Mouse (Mus musculus) midbrain, embryonic 15.5 days (tissue): ENCODE measurements around the gene Grk4. TPM values are rescaled to one million over a fixed set of nuclear protein-coding genes. Genes with fewer than 3 reads are reported as not detected.
A peak's percentile ranks its signal among the peaks of the same experiment; 100 is the strongest.
"Not testable (repeated sequence)": the region's sequence is repeated elsewhere in the genome, so short reads cannot be mapped to it uniquely, and the experiment has no call there.

ENCODE experiments used
- ATAC-seq: fragments of 200-750 bp; cut with Nextera tagmentation; replicated peaks from 2 replicates; pipeline ENCODE4 v1.8.0; 2017; ENCODE audit warnings: moderate TSS enrichment
- H3K27ac ChIP-seq: fragments of 300-500 bp; sonication (generic); 2 replicates; pipeline ENCODE4 v1.5.1; 2015; ENCODE audit warnings: mild to moderate bottlenecking, inconsistent platforms
- H3K27me3 ChIP-seq: fragments of 300-500 bp; sonication (generic); replicated peaks from 2 replicates; pipeline ENCODE4 v1.6.1; 2015; ENCODE audit warnings: inconsistent platforms
- H3K36me3 ChIP-seq: fragments of 300-500 bp; sonication (generic); replicated peaks from 2 replicates; pipeline ENCODE4 v1.6.1; 2015; ENCODE audit warnings: inconsistent platforms
- H3K4me1 ChIP-seq: fragments of 300-500 bp; sonication (generic); 2 replicates; pipeline ENCODE4 v1.6.1; 2015; ENCODE audit warnings: inconsistent platforms
- H3K4me2 ChIP-seq: fragments of 300-500 bp; sonication (generic); 2 replicates; pipeline ENCODE4 v1.6.1; 2015; ENCODE audit warnings: inconsistent platforms, mild to moderate bottlenecking, moderate library complexity
- H3K4me3 ChIP-seq: fragments of 300-500 bp; sonication (generic); 2 replicates; pipeline ENCODE4 v1.5.1; 2015; ENCODE audit warnings: mild to moderate bottlenecking, inconsistent platforms
- H3K9ac ChIP-seq: fragments of 300-500 bp; sonication (generic); 2 replicates; pipeline ENCODE4 v1.6.1; 2015; ENCODE audit warnings: mild to moderate bottlenecking, inconsistent platforms
- H3K9me3 ChIP-seq: fragments of 300-500 bp; sonication (generic); 2 replicates; pipeline ENCODE4 v1.6.1; 2016; ENCODE audit warnings: inconsistent platforms
- WGBS: fragments of 180-500 bp; shearing (Covaris S2); methylation state at CpG from one replicate; pipeline ENCODE4 v1.1.7; 2015; ENCODE audit warnings: mixed read lengths; 5-methylcytosine and 5-hydroxymethylcytosine counted together
- polyA plus RNA-seq: library from polyadenylated mRNA; unstranded; fragments of >200 nt; fragmentation: Nextera tagmentation; extraction: Ambion mirVana; gene quantifications from 2 replicates; pipeline ENCODE4 v1.2.1, GENCODE M21; 2015

The Grk4 gene
- polyA plus RNA-seq, 1 experiment from 2014 or later = 2.8 TPM

DNA sequence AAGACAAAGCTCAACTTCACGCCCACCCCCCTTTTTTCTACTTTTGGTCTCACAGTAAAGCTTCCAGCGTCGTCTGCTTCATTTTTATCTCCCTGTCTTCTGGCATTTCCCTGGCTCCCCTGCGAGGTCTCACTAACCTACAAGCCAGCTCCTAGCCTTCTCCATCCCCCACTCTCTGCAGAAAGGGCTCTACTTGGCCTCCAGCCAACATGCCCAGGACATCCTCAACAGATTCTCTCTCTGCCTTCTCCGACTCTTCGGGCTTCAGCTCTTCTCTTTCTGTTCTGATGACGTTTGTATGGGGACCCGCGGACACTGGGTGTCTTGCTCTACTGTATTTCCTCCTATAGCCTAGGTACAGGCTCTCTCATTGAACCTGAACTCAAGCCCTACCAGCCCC lies 5.3 kb upstream of the Grk4 start:
- Histone ChIP-seq H3K4me2 (no peak overlapping the region), H3K4me3 (no peak overlapping the region), H3K27ac (no peak overlapping the region), H3K27me3 (no peaks in the 10 kb centered on the region), H3K4me1 (peaks cover 8% of the 10 kb centered on the region), H3K36me3 (peaks cover 49% of the 10 kb centered on the region), H3K9me3 (no peaks in the 10 kb centered on the region), H3K9ac (no peak overlapping the region)
- ATAC-seq = no peak
- WGBS = 88% methylated on average over 9 of the region's 9 CpGs

DNA sequence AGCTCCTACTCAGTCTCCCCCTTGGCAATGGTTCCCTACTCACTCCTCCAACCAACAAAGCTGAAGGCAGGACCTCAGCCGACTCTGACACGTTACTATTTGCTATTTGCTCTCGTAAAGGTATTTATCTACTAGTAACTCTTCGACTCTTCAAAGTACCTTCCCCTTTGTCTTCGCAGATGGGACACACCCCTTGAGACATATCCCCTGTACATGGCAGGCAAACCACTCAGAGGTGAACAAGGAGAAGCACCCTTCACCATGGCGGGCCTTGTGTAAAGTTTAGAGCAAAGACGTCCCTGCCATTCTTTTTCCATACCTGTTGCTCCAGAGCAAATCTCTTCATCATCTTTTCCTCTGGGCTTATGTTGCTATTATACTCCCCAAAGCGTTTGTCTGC lies 2.6 kb upstream of the Grk4 start:
- Histone ChIP-seq H3K4me1 (peaks cover 15% of the 10 kb centered on the region), H3K4me2 (no peak overlapping the region), H3K9me3 (no peaks in the 10 kb centered on the region), H3K4me3 (no peak overlapping the region), H3K27me3 (no peaks in the 10 kb centered on the region), H3K9ac (no peak overlapping the region), H3K27ac (no peak overlapping the region), H3K36me3 (peaks cover 24% of the 10 kb centered on the region)
- no peak for ATAC-seq
- WGBS = 95% methylated on average over 8 of the region's 8 CpGs

DNA sequence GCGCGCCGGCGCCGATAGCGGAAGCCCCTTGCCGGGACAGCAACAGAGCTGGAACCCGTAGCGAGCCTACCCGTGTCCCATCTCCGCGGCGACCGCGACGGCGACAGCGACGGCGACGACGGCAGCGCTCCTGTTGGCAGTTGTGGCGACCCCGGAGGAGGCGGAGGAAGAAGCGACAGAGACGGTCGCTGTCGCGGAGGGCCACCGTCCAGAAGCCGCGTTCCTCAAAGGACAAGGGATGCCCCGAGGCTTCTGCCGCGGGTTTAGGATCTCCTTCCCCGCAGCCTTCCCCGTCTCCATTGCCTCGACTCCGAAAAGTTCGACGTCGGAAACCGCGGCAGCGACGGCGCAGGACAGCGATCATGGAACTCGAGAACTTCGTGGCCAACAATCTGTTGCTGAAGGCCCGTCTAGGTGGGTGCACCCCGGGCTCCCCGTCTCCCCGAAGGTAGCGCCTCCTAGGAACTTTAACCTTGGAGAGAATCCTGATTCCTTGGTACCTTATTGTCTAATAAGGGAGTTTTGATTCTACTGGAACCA lies 482 bp downstream of the Grk4 start:
- Histone ChIP-seq H3K4me3 (peak overlapping the region; percentile 63), H3K4me1 (peaks cover 15% of the 10 kb centered on the region), H3K9ac (peak overlapping the region; percentile 57), H3K36me3 (peaks cover 3% of the 10 kb centered on the region), H3K4me2 (peak overlapping the region; percentile 66), H3K27me3 (no peaks in the 10 kb centered on the region), H3K27ac (peak overlapping the region; percentile 85), H3K9me3 (no peaks in the 10 kb centered on the region)
- ATAC-seq = no peak; the same call in none of the 2 replicates
- WGBS = under 1% methylated on average over 57 of the region's 57 CpGs

DNA sequence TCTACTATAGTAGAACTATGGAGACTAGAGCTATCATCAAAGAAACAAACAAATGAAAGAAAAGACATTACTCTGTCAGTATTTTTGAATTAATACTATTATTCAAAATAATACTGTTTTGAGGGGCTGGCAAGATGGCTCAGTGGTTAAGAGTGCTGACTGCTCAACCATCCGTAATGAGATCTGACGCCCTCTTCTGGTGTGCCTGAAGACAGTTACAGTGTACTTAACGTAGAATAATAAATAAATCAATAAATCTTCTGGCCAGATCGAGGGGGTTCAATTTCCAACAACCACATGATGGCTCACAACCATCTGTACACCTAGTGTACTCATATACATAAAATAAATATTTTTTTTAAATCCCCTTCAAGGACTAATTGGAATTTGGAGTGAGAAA lies 1.7 kb downstream of the Grk4 start:
- 87% methylated on average over 4 of the region's 4 CpGs for WGBS
- Histone ChIP-seq H3K27me3 (no peaks in the 10 kb centered on the region), H3K9me3 (no peaks in the 10 kb centered on the region), H3K4me2 (no peak overlapping the region), H3K36me3 (no peaks in the 10 kb centered on the region), H3K9ac (no peak overlapping the region), H3K4me1 (peaks cover 15% of the 10 kb centered on the region), H3K27ac (no peak overlapping the region), H3K4me3 (no peak overlapping the region)
- no peak for ATAC-seq

DNA sequence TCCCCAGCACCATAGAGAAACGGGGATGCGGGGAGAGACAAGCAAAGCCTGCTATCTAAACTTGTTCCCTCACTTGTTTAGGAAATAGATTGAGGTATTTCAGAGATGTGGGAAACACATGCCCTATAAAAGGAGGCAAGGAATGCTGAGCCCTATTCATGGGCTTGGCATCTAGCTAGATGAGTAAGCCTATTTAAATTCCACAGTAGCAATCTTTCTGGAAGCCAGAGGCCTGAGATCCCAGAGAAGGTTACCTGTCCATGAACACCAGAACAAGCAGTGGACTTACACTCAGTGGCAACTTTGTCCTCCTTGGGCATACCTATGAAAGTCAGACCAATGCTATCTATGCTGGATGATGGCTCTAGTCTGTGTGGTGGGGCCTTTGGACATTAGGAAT lies 3.1 kb downstream of the Grk4 start:
- Histone ChIP-seq H3K27me3 (no peaks in the 10 kb centered on the region), H3K9me3 (no peaks in the 10 kb centered on the region), H3K4me1 (peaks cover 15% of the 10 kb centered on the region), H3K4me2 (no peak overlapping the region), H3K9ac (no peak overlapping the region), H3K4me3 (no peak overlapping the region), H3K36me3 (no peaks in the 10 kb centered on the region), H3K27ac (no peak overlapping the region)
- 96% methylated on average over 2 of the region's 2 CpGs for WGBS
- ATAC-seq = no peak

DNA sequence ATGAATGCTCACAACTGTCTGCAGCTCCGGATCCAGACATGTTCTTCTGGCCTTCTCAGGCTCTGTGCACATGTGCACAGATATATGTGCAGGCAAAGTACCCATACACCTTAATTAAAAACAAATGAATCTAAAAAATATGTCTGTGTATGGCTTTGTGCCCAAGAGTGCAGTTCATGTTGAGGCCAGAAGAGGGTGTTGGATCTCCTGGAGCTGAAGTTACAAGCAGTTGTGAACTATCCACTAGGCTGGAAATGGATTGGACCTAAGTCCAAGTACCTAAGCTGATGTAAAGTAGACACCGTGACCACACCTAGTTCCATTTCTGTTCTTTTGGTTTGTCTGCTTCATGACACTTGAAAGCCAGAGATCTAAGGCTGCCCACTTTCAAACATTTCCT lies 9.3 kb downstream of the Grk4 start:
- no peaks in the 10 kb centered on the region for H3K27me3 ChIP-seq
- H3K9me3 ChIP-seq = no peaks in the 10 kb centered on the region
- ATAC-seq = no peak
- 83% methylated on average over 2 of the region's 2 CpGs for WGBS
- no peak overlapping the region for H3K27ac ChIP-seq
- no peak overlapping the region for H3K4me2 ChIP-seq
- H3K9ac ChIP-seq = no peak overlapping the region
- no peak overlapping the region for H3K4me3 ChIP-seq
- no peaks in the 10 kb centered on the region for H3K4me1 ChIP-seq
- H3K36me3 ChIP-seq = no peaks in the 10 kb centered on the region

DNA sequence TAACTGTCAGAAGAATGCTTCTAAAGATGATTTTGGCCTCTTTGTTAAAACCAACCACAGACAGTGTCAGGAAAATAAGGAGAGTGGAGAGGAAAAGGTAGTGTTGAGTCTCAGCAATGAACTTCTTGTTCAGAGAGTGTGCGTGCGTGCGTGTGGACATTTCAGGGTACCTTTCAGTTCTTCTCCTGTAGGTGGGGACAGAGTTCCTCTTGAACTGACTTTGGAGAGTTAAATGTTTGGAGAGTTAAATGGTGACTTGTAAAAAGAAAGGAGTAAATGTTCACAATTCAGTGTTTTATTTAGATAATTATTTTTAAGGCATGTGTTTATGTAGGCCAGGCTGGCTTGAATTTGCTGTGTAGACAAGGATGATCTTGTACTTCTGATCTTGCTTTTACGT lies 10.1 kb downstream of the Grk4 start:
- Histone ChIP-seq H3K4me2 (no peak overlapping the region), H3K4me3 (no peak overlapping the region), H3K36me3 (no peaks in the 10 kb centered on the region), H3K27me3 (no peaks in the 10 kb centered on the region), H3K9ac (no peak overlapping the region), H3K9me3 (no peaks in the 10 kb centered on the region), H3K4me1 (no peaks in the 10 kb centered on the region), H3K27ac (no peak overlapping the region)
- ATAC-seq = no peak
- 81% methylated on average over 4 of the region's 4 CpGs for WGBS

DNA sequence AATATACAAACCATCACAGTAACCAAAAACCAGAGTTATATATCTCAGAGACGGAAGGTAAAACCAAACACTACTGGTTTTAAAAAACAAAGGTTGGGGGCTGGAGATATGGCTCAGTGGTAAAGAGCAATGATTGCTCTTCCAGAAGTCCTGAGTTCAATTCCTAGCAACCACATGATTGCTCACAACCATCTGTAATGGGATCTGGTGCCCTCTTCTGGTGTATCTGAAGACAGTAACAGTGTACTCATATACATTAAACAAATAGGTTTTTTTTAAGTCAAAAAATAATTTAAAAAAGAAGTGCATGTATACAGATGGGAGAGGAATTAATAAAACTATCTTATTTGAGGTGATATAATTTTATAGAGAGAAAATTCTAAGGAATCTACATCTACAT lies 29.7 kb downstream of the Grk4 start:
- no peaks in the 10 kb centered on the region for H3K36me3 ChIP-seq
- 95% methylated on average over 1 of the region's 1 CpGs for WGBS
- H3K27ac ChIP-seq = no peak overlapping the region
- ATAC-seq = no peak
- H3K4me3 ChIP-seq = no peak overlapping the region
- no peak overlapping the region for H3K4me2 ChIP-seq
- H3K27me3 ChIP-seq = no peaks in the 10 kb centered on the region
- no peaks in the 10 kb centered on the region for H3K4me1 ChIP-seq
- no peak overlapping the region for H3K9ac ChIP-seq
- H3K9me3 ChIP-seq = no peaks in the 10 kb centered on the region

DNA sequence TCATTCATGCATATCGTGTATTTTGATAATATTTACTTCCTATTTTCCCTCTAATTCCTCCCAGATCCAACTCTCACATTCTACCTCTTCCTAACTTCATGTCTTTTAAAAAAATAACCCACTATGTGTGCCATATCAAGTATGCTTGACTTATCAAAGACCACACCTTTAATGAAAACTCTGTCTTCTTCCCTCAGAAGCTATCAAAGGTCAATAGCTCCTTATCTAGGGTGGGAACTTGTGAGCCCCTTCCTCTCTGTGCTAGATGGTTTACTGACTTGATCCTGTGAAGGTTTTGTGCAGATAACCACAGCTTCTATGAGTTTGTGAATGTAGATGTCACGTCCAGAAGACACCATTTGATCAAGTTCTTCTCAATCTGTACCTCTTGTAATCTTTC lies 32.6 kb downstream of the Grk4 start:
- H3K4me1 ChIP-seq = no peaks in the 10 kb centered on the region
- no peak overlapping the region for H3K4me3 ChIP-seq
- no peaks in the 10 kb centered on the region for H3K36me3 ChIP-seq
- H3K9ac ChIP-seq = no peak overlapping the region
- no peak overlapping the region for H3K27ac ChIP-seq
- no peak for ATAC-seq
- no peaks in the 10 kb centered on the region for H3K9me3 ChIP-seq
- H3K27me3 ChIP-seq = no peaks in the 10 kb centered on the region
- WGBS = 65% methylated on average over 2 of the region's 2 CpGs
- H3K4me2 ChIP-seq = no peak overlapping the region

DNA sequence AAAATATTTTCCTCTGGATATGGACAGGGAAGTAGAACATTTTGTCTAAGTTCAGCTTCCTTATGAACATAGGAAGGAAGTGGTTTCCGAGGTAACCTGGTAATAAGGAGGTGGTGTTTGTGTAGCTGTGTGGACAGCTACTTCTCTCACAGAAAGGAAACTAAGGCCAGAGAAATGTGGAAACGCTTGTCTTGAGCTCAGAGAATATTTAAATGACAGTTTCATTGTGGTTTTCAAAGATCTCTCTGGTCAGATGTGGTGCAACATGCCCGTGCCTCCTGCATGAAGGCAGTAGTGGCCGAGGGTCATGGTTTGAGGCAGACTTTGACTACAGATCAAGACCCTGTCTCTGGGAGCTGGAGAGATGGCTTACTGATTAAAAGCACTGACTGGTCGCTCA lies 35.3 kb downstream of the Grk4 start:
- WGBS = 82% methylated on average over 5 of the region's 5 CpGs
- Histone ChIP-seq H3K9ac (no peak overlapping the region), H3K4me3 (no peak overlapping the region)

DNA sequence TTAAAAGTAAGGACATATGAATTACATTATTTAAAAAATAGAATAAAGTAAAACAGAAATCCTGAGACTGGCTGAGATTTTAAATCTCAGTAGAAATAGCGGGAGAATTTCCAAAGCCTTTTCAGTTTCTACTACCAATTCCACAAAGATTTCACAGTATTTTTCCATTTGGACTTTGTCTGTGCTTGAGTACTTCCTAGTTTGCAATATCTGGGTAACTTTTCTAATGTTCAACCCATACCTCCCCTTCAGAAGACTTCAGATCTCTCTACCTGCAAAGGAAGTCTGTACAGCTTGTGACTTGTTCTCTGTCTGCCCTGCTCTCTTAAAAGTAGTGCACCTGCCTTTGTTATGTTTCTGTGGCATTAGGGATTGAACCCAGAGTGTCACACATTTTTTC lies 48.3 kb downstream of the Grk4 start:
- no peaks in the 10 kb centered on the region for H3K27me3 ChIP-seq
- no peak overlapping the region for H3K27ac ChIP-seq
- no peak overlapping the region for H3K4me3 ChIP-seq
- H3K4me1 ChIP-seq = no peaks in the 10 kb centered on the region
- H3K4me2 ChIP-seq = no peak overlapping the region
- no peak overlapping the region for H3K9ac ChIP-seq
- WGBS = 95% methylated on average over 1 of the region's 1 CpGs
- no peaks in the 10 kb centered on the region for H3K9me3 ChIP-seq
- no peaks in the 10 kb centered on the region for H3K36me3 ChIP-seq
- no peak for ATAC-seq

More for the DNA sequence above, 35.3 kb downstream of the Grk4 start:
- no peaks in the 10 kb centered on the region for H3K27me3 ChIP-seq
- no peaks in the 10 kb centered on the region for H3K36me3 ChIP-seq
- no peaks in the 10 kb centered on the region for H3K4me1 ChIP-seq
- H3K4me2 ChIP-seq = no peak overlapping the region
- no peaks in the 10 kb centered on the region for H3K9me3 ChIP-seq
- no peak for ATAC-seq
- H3K27ac ChIP-seq = no peak overlapping the region

DNA sequence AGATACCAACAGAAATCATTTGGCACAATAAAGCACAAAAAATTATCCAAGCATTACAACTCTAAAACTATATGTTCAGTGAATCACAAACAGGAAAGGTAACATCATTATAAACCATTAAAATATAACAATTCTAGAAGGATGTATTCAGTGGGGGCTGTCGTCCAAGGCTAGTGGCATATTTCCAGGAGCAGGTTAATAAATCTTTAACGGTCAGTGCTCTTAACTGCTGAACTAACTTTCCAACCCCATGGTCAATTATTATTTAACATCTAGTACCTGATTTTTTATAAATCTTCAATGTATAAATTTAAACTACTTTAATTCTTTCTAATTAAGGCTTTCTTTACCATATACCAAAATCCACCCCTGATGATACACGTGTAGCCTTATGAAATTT lies 54.2 kb downstream of the Grk4 start:
- 84% methylated on average over 3 of the region's 3 CpGs for WGBS
- H3K4me2 ChIP-seq = not testable (repeated sequence)

DNA sequence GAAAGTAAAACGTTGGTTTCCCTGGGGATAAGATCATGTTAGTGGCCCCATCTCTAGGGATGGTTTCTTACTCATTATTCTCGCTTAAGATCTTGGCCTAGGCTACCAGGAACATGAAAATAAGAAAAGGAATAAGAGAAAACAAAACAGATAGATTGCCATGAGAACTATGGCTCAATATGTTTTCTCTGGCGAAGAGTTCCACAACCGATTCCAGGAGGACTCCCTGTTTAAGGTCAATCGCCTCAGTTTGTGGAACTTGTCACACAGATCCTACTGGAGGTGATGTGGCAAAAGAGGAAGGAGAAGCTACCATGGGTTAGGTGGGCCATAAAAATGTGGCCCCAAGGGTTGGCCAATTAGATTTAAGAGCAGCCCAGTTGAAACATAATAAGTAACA lies 54.6 kb downstream of the Grk4 start:
- no peaks in the 10 kb centered on the region for H3K27me3 ChIP-seq
- no peak overlapping the region for H3K27ac ChIP-seq
- ATAC-seq = no peak
- H3K4me2 ChIP-seq = no peak overlapping the region
- 88% methylated on average over 5 of the region's 5 CpGs for WGBS
- H3K4me3 ChIP-seq = no peak overlapping the region
- no peak overlapping the region for H3K9ac ChIP-seq
- no peaks in the 10 kb centered on the region for H3K9me3 ChIP-seq
- H3K4me1 ChIP-seq = no peaks in the 10 kb centered on the region
- H3K36me3 ChIP-seq = no peaks in the 10 kb centered on the region

More for the DNA sequence above, 54.2 kb downstream of the Grk4 start:
- not testable (repeated sequence) for H3K36me3 ChIP-seq, H3K4me1 ChIP-seq, H3K4me3 ChIP-seq, H3K27me3 ChIP-seq, H3K9ac ChIP-seq, H3K27ac ChIP-seq, H3K9me3 ChIP-seq, ATAC-seq
